Mouse (Mus musculus) C2C12 (cell line): ENCODE data around the gene Frmd8.

Experiments
- CEBPB ChIP-seq: IDR thresholded peaks from one replicate; pipeline ENCODE4 v1.6.1; 2011; ENCODE audit warnings: low read depth, mild to moderate bottlenecking, control low read depth, moderate library complexity
- CTCF ChIP-seq: IDR thresholded peaks from one replicate; pipeline ENCODE4 v1.5.1; 2011; ENCODE audit not compliant: control insufficient read depth, insufficient read depth, insufficient read length
- FOSL1 ChIP-seq: IDR thresholded peaks from one replicate; pipeline ENCODE4 v1.8.0; 2011; ENCODE audit warnings: mild to moderate bottlenecking, low read length; ENCODE audit not compliant: poor library complexity, insufficient read depth, severe bottlenecking
- MAX ChIP-seq: IDR thresholded peaks from one replicate; pipeline ENCODE4 v1.6.1; 2011; ENCODE audit warnings: mild to moderate bottlenecking, control low read depth
- MYOG ChIP-seq: IDR thresholded peaks from one replicate; pipeline ENCODE4 v1.6.1; 2011; ENCODE audit not compliant: control insufficient read depth, insufficient read length; ENCODE audit errors: extremely low read depth
- USF1 ChIP-seq: IDR thresholded peaks from one replicate; pipeline ENCODE4 v1.6.1; 2011; ENCODE audit warnings: low read depth, mild to moderate bottlenecking, control low read depth, moderate library complexity

DNA sequence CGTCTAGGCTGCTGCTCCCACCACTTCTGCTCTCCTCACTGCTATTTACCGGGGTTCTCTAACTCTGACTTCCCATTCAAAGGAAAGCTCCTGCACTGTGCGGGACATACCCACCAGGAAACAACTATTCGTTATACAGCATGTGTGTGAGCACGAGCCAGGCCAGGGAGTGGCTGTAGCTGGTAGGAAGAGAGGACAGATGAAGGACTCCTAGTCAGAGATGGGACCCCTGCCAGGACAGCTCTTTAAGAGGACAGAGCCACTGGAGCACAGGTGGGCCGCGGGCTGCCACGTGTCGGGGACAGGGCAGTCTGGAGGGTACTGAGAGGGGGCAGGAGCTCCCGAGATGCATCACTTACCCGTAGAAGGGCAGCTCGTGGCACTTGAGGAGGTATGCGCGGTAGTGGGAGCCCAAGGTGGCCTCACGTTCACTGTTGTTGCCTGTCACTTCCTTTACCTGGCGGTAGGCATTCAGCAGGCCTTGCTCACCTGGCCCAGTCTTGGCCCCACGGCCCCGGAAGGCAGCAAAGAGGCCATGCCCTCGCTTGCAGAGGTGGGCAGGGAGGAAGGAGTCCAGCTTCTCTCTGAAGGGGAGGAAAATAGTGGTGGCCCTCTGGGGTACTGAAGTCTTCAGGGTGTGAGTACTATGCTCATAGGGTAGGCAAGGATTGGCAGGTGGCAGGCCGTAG is 10.2 kb downstream of the Frmd8 start:
- TF ChIP-seq USF1 (no peak), CTCF (no peak), FOSL1 (no peak), MAX (no peak), CEBPB (no peak), MYOG (no peak)
